Mouse (Mus musculus): ENCODE data around the gene Arg1. TPM values are rescaled to one million over a fixed set of nuclear protein-coding genes. Genes with fewer than 3 reads are reported as not detected.

Arg1 gene
- polyA plus RNA-seq, 1 experiment from 2014 or later: 93.0 TPM

- under 1% methylated on average over 36 of the region's 36 CpGs for WGBS
- H3K4me2 ChIP-seq (replicated peaks; ENCODE audit: low read depth): peak within 1 kb of the TSS; percentile 65
Measured at GRCm38 (mm10) chr10:24869760-24870290, 57.5 kb downstream of the Arg1 start, which contains the start of gene Med23. TSS of gene Med23 (plus strand) at chr10:24869986.

More at GRCm38 (mm10) chr10:24869760-24870290, 57.5 kb downstream of the Arg1 start, which contains the start of gene Med23:
- Histone ChIP-seq H3K27ac (replicated peaks) (peak within 1 kb of the TSS; percentile 63), H3K4me3 (ENCODE audit: low read depth, low read length) (peak within 1 kb of the TSS; percentile 98), H3K4me1 (replicated peaks; ENCODE audit: control insufficient read depth, insufficient read depth) (no peaks in the 10 kb centered on the region), H3K9me3 (ENCODE audit: control insufficient read depth, low read length) (no peaks in the 10 kb centered on the region), H3K9ac (ENCODE audit: low read length) (peak within 1 kb of the TSS; percentile 91), H3K27me3 (ENCODE audit: control insufficient read depth, insufficient read depth, low read length) (no peaks in the 10 kb centered on the region), H3K36me3 (ENCODE audit: control insufficient read depth, insufficient read depth, low read length) (0 out of 2 replicates have a peak, but pooled peaks cover 7% of the 10 kb centered on the region)
- ATAC-seq (ENCODE audit: low FRiP score, low TSS enrichment): peak; percentile 100
- peak; percentile 98 for DNase-seq (ENCODE audit: low spot score)
- TF ChIP-seq EP300 (optimal IDR thresholded peaks at IDR 0.05): peak; percentile 88
- TF ChIP-seq CTCF (IDR thresholded peaks at IDR 0.05; ENCODE audit: low read depth): peak; percentile 97

Small RNAs within 50 kb of the gene (microRNA-seq; reads per million reads assigned to microRNA genes)
- not detected for gene Mir6905

Other genes with a start within 250 kb of the Arg1 start
- 4.5 and 4.8 TPM in 2 replicates for gene Enpp1, start 215.3 kb downstream of the Arg1 start, polyA plus RNA-seq (2015; fragmentation: Nextera tagmentation; extraction: Ambion mirVana)
- gene Enpp3, start 84.7 kb downstream of the Arg1 start, polyA plus RNA-seq (2015; fragmentation: Nextera tagmentation; extraction: Ambion mirVana): 3.4 TPM in 2 replicates
- 5.8 and 5.9 TPM in 2 replicates for gene Med23, start 57.5 kb downstream of the Arg1 start, polyA plus RNA-seq (2015; fragmentation: Nextera tagmentation; extraction: Ambion mirVana)